Mouse (Mus musculus): ENCODE results near the gene Dnaja2.

DNA sequence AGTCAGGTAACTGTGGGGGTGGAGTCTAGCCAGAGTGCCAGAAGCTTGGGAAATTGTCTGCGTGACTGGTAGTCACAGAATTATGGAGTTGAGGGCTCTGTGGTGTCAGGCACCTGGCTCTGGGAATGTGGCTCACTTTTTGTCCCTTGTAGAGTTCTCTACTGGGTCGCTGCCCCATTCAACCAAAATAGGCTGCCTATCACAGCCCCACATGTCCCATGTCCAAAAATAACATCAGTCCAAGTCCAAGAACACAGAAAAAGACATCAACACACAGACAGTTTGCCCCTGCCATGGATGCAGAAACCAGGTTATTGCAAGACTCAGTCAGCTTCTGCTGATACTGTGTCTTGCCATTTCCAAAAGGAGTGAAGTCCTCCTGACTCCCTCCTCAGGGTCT is 33.5 kb upstream of the Dnaja2 start:
- TF ChIP-seq CTCF (IDR thresholded peaks at IDR 0.05; ENCODE audit: low read depth) = no peak
- TF ChIP-seq EP300 (optimal IDR thresholded peaks at IDR 0.05) = no peak

Measured in stomach, postnatal 0 days (tissue).